Mouse (Mus musculus): ENCODE data around the gene Spdef. TPM values are rescaled to one million over a fixed set of nuclear protein-coding genes. Genes with fewer than 3 reads are reported as not detected.

Spdef gene
- total RNA-seq, 2 experiments from 2014 or later, result not detected

GRCm38 (mm10) chr17:27732152-27732551 lies 3.4 kb upstream of the Spdef start:
- ATAC-seq (replicated peaks; ENCODE audit: low FRiP score, poor library complexity, severe bottlenecking), result no peak

DNA sequence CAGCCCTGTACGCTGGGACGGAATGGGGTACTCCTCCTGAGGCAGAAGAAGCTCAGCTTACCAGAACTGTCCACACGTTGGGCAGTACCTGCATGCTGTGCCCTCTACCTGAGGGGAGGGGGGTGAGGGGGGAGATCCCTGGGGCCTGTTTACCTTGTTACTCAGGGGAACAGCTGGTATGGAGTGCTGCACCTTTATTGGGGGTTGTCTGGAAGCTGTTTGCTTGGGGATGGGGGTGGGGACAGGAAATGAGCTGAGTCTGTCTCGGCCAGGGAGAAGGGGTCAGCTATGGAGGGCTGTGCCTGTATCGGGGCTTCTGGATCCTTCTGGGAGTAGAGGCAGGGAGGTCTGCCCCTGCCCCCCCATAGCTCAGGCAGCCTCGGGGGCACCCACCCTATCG lies 2.2 kb downstream of the Spdef start:
- ATAC-seq (replicated peaks; ENCODE audit: low FRiP score, poor library complexity, severe bottlenecking), result no peak

DNA sequence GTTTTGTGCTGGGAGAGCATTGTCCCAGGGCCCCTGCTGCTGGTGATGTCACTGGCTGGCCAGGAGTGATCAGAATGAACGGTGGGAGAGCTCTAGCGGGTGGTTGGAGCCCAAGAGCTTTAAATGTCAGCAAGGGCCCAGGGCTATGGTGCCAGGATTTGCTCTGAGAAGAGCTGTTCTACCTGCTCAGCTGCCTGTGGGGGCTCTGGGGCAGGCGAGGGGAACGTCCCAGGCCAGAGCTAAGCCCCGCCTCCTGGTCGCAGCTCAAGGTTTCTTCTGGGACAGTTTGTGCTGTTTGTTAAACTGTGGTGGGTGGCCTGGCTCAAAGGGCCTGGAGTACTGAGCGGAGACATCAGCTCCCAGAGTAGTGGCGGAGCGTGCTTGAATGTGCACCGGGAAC lies 3.3 kb downstream of the Spdef start:
- no peak for ATAC-seq (replicated peaks; ENCODE audit: low FRiP score, poor library complexity, severe bottlenecking)

GRCm38 (mm10) chr17:27725011-27725410 lies 3.7 kb downstream of the Spdef start:
- no peak for ATAC-seq (replicated peaks; ENCODE audit: low FRiP score, poor library complexity, severe bottlenecking)

GRCm38 (mm10) chr17:27724327-27724726 lies 4.4 kb downstream of the Spdef start:
- no peak for ATAC-seq (replicated peaks; ENCODE audit: low FRiP score, poor library complexity, severe bottlenecking)

GRCm38 (mm10) chr17:27721125-27721664 lies 7.6 kb downstream of the Spdef start:
- no peak for ATAC-seq (replicated peaks; ENCODE audit: low FRiP score, poor library complexity, severe bottlenecking)

- ATAC-seq (replicated peaks; ENCODE audit: low FRiP score, poor library complexity, severe bottlenecking), result no peak
Observed at GRCm38 (mm10) chr17:27720326-27720725, 8.4 kb downstream of the Spdef start.

- ATAC-seq (replicated peaks; ENCODE audit: low FRiP score, poor library complexity, severe bottlenecking), result no peak
Observed at GRCm38 (mm10) chr17:27719663-27720062, 9.1 kb downstream of the Spdef start.

- ATAC-seq (replicated peaks; ENCODE audit: low FRiP score, poor library complexity, severe bottlenecking), result no peak
Observed at GRCm38 (mm10) chr17:27718250-27718649, 10.5 kb downstream of the Spdef start.

DNA sequence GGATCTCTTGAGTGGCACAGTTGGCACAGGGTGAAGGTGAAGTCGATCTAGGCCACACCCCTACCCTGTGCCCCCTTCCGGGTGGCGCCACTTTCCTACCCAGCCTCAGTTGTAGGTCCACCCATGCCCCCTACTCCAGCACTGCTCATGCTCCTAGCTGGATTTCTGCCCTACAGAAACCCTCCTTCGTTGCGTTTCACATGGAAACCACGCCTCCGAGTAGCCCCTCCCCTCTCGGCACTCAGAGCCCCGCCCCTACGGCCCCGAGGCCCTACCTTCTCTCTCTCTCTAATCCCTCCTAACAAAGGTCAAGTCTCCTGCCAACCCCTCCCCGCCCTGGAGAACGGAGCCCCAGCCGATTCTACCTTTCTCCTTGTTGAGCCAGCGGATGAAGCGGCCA lies 12.0 kb downstream of the Spdef start:
- ATAC-seq (replicated peaks; ENCODE audit: low FRiP score, poor library complexity, severe bottlenecking), result no peak; the same call in 1 of the 2 replicates

- no peak for ATAC-seq (replicated peaks; ENCODE audit: low FRiP score, poor library complexity, severe bottlenecking)
Observed at GRCm38 (mm10) chr17:27712832-27713231, 15.9 kb downstream of the Spdef start.

DNA sequence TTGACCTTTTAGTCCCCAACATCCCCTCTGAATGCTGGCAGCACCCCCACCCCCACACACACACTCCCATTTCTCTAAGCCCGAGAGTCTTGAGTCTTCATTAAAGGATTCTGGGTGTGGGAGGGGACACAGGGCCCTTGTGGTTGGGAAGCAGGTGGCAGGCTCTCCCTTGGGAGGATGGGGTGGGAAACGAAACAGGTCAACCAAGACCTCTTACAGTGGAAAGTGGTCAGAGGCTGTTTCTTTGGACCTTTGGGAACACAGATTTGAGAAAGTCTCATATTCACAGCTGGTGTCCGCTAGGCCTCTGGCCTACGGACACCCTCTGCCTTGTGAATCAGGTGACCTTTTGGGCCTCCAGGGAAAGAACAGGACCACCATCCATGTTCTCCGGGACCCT lies 19.1 kb downstream of the Spdef start:
- ATAC-seq (replicated peaks; ENCODE audit: low FRiP score, poor library complexity, severe bottlenecking), result no peak

DNA sequence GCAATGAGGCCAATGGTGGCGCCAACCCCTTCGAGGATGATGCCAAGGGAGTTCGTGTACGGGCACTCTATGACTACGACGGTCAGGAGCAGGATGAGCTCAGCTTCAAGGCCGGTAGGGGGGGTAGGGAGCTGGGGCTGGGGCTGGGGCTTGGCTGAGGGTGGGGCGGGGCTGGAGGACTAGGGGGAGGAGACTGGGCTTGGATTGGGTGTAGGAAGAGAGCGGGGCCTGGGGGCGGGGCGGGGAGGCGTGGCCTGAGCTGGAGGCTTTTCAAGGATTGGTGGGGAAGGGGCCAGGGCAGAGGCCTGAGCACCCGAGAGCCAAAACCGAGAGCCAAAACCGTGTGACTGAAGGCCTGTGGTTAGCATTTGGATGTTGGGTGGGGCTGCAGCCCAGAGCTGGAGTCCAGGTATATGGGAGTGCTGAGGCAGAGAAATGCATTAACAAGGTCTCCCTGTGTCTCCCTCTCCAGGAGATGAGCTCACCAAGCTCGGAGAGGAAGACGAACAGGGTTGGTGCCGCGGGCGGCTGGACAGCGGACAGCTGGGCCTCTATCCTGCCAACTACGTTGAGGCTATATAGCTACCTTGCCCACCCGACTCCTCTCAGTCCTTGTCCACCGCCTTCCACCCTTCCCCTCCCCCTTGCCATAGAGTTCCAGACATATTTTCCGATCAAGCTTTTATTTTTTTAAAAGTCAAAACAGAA lies 20.6 kb downstream of the Spdef start:
- no peak for ATAC-seq (replicated peaks; ENCODE audit: low FRiP score, poor library complexity, severe bottlenecking)

DNA sequence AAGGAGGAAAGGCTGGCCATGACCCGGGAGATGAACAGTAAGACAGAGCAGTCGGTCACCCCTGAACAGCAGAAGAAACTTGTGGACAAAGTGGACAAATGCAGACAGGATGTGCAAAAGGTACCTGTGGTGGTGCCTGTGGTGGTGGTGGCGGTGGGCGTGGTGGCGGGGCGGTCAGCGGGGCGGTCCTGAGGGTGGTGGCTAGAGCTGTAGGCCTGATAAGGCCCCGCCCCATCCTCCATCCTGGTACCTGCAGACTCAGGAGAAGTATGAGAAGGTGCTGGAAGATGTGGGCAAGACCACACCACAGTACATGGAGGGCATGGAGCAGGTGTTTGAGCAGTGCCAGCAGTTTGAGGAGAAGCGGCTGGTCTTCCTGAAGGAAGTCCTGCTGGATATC lies 23.1 kb downstream of the Spdef start:
- no peak for ATAC-seq (replicated peaks; ENCODE audit: low FRiP score, poor library complexity, severe bottlenecking)

DNA sequence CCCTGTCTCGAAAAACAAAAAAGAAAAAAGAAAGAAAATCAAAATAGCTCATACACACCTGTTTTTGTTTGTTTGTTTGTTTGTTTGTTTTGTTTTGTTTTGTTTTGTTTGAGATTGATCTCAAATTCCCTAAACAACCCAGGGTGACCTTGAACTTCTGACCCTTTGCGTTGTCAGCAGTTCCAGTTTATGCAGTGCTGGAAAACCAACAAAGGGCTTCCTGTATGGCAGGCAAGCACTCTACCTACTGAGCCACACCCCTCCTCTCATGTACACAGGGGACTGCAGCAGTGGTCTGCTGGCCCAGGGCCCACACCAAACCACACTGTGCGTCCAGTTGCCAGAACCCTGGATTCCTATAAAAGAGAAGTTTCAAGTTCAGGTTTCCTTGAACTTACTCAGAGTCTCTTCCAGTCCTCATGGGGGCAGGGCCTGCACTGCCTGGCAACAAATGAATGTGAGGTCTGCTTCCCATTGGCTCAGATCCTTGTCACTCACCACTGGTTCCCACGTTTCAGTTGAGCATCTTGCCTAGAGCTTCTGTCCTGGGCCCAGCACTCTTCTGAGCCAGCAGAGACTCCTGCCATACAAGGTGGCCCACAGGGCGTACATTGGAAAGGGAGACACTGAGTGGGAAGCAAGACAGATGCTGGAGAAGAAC lies 24.7 kb downstream of the Spdef start:
- ATAC-seq (replicated peaks; ENCODE audit: low FRiP score, poor library complexity, severe bottlenecking), result no peak

- no peak for ATAC-seq (replicated peaks; ENCODE audit: low FRiP score, poor library complexity, severe bottlenecking)
Observed at GRCm38 (mm10) chr17:27702518-27702917, 26.2 kb downstream of the Spdef start.

DNA sequence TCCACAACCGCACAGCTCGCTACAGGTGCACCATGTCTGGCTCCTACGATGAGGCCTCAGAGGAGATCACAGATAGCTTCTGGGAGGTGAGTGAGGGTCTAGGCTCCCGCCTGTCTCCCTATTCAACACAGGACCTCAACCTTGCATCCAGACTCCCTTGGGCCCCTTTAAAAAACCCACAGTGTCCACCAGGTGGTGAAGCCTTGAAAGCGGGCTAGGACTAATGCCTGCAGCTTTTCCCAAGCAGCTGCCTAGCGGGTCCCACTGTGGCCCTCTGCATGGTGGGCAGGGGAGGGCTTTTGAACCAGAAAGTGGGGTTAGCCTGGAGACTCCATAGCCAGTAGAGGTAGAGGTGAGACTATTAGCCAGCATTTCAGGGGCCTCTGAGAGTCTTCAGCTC lies 26.9 kb downstream of the Spdef start:
- no peak for ATAC-seq (replicated peaks; ENCODE audit: low FRiP score, poor library complexity, severe bottlenecking)

DNA sequence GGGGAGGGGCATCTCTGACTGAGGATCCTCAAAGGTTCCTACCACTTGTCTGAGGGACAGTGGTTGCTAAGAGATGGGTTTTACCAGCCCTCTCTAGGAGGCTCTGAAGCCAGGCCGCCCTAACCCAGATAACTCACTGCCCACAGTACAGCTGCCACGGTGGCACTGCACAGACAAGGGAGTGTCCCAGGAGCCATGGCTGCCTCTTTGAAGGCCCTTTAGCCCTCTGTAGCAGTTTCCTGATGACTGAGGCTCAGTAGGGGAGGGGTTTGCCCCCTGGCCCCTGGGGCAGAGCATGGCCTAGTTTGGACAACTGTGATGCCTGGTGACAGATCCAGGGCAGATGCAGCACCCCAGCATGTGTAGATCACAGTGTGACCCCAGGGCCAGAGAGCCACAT lies 27.9 kb downstream of the Spdef start:
- no peak for ATAC-seq (replicated peaks; ENCODE audit: low FRiP score, poor library complexity, severe bottlenecking)

- no peak for ATAC-seq (replicated peaks; ENCODE audit: low FRiP score, poor library complexity, severe bottlenecking)
Observed at GRCm38 (mm10) chr17:27699641-27700244, 29.0 kb downstream of the Spdef start.

DNA sequence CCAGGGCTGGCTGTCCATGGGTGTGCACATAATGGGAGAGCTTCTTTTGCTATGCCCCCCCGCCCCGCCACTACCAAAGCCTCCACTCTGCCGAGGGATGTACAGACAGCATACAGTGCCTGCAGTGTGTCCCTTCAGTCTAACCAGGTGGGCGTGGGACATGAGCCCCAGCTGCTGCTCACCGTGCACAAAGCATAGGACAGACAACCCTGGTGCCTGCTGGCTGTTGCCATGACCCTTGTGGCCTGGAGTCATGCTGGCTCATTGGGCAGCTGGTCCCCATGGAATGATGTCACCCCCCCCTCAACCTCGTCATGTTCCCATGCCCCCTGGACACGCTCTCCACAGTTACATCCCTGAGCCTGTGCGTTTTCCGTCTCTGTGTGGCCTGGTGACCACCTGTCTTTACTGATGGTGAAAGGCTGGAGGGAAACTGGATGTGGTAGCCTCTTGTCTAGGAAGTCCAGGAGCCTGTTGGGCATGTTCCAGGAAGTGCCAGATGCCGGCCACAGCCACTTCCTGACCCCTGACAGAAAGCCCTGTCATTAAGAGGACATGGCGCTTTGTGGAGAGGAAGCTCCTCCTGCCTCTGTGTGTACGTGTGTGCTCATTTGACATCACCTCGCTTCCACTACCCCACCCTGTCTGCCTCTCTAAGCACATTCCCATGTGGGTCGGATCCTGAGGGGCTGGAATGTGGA lies 37.6 kb downstream of the Spdef start:
- no peak for ATAC-seq (replicated peaks; ENCODE audit: low FRiP score, poor library complexity, severe bottlenecking)
